Mouse (Mus musculus) central nervous system, embryonic 14 days (tissue): ENCODE measurements around the gene Vmn2r105. TPM values are rescaled to one million over a fixed set of nuclear protein-coding genes. Genes with fewer than 3 reads are reported as not detected.

ENCODE experiments used
- polyA plus RNA-seq: library from polyadenylated mRNA; depleted of rRNA; stranded (reverse); fragments of >200 nt; gene quantifications from 2 replicates; pipeline ENCODE4 v1.2.3, GENCODE M21; 2012; rRNA removed

The Vmn2r105 gene
- polyA plus RNA-seq: not detected in 2 replicates

GRCm38 (mm10) chr17:20234952-20235351, at the start of gene Vmn2r105:
TSS of gene Vmn2r105 (minus strand) at chr17:20235052.

GRCm38 (mm10) chr17:20182997-20183396, 51.9 kb downstream of the Vmn2r105 start, which contains the start of gene Fpr-rs6:
TSS of gene Fpr-rs6 (minus strand) at chr17:20183097.

Other genes with a start within 250 kb of the Vmn2r105 start
- not detected in 2 replicates for gene Vmn2r104, start 186.7 kb downstream of the Vmn2r105 start, polyA plus RNA-seq
- not detected in 2 replicates for gene Fpr-rs7, start 120.8 kb downstream of the Vmn2r105 start, polyA plus RNA-seq
- gene Fpr-rs6, start 52.0 kb downstream of the Vmn2r105 start, polyA plus RNA-seq: not detected in 2 replicates
- gene Vmn2r106, start 50.5 kb upstream of the Vmn2r105 start, polyA plus RNA-seq: not detected in 2 replicates
- gene Vmn2r107, start 110.2 kb upstream of the Vmn2r105 start, polyA plus RNA-seq: not detected in 2 replicates
- gene Vmn1r224, start 179.1 kb upstream of the Vmn2r105 start, polyA plus RNA-seq: not detected in 2 replicates
- not detected in 2 replicates for gene Vmn2r108, start 246.3 kb upstream of the Vmn2r105 start, polyA plus RNA-seq